Mouse (Mus musculus) lung, postnatal 0 days (tissue): Measurements from ENCODE around the gene Elmsan1. TPM values are rescaled to one million over a fixed set of nuclear protein-coding genes. Genes with fewer than 3 reads are reported as not detected.

Source experiments
- ATAC-seq: fragments of 200-750 bp; cut with Nextera tagmentation; 2 replicates; pipeline ENCODE4 v1.8.0; 2017; ENCODE audit warnings: moderate library complexity
- DNase-seq: peaks from one replicate; pipeline ENCODE4 v3.0.0-alpha.2; 2016; ENCODE audit warnings: low spot score
- H3K27ac ChIP-seq: fragments of 300-500 bp; sonication (generic); 2 replicates; pipeline ENCODE4 v1.5.1; 2014; ENCODE audit warnings: antibody characterized with exemption, mild to moderate bottlenecking, low read length, mixed read lengths
- H3K27me3 ChIP-seq: fragments of 300-500 bp; sonication (generic); replicated peaks from 2 replicates; pipeline ENCODE4 v1.6.1; 2014; ENCODE audit warnings: low read length, mixed read lengths; ENCODE audit not compliant: insufficient read depth
- H3K36me3 ChIP-seq: fragments of 300-500 bp; sonication (generic); 2 replicates; pipeline ENCODE4 v1.6.1; 2014; ENCODE audit warnings: low read length, mixed read lengths; ENCODE audit not compliant: insufficient read depth
- H3K4me1 ChIP-seq: fragments of 300-500 bp; sonication (generic); 2 replicates; pipeline ENCODE4 v1.6.1; 2014; ENCODE audit warnings: antibody characterized with exemption, low read depth, low read length, mixed read lengths; ENCODE audit not compliant: insufficient read depth
- H3K4me2 ChIP-seq: fragments of 300-500 bp; sonication (generic); replicated peaks from 2 replicates; pipeline ENCODE4 v1.6.1; 2014; ENCODE audit warnings: low read depth, mild to moderate bottlenecking, low read length, moderate library complexity, mixed read lengths
- H3K4me3 ChIP-seq: fragments of 300-500 bp; sonication (generic); 2 replicates; pipeline ENCODE4 v1.5.1; 2014; ENCODE audit warnings: low read depth, low read length
- H3K9ac ChIP-seq: fragments of 300-500 bp; sonication (generic); replicated peaks from 2 replicates; pipeline ENCODE4 v1.6.1; 2014; ENCODE audit warnings: low read depth, mild to moderate bottlenecking
- H3K9me3 ChIP-seq: fragments of 300-500 bp; sonication (generic); 2 replicates; pipeline ENCODE4 v1.6.1; 2016; ENCODE audit warnings: low read length, mixed read lengths
- CTCF ChIP-seq: IDR thresholded peaks from 2 replicates; pipeline ENCODE4 v1.5.1; 2016; ENCODE audit warnings: antibody characterized with exemption, mild to moderate bottlenecking
- EP300 ChIP-seq: IDR thresholded peaks from 2 replicates; pipeline ENCODE4 v1.6.1; 2016; ENCODE audit warnings: antibody characterized with exemption, mild to moderate bottlenecking, control low read depth
- WGBS: fragments of 180-500 bp; shearing (Covaris S2); extraction: QIAGEN DNeasy Blood & Tissue Kit; methylation state at CpG from one replicate; pipeline ENCODE4 v1.1.7; 2014; 5-methylcytosine and 5-hydroxymethylcytosine counted together
- polyA plus RNA-seq: library from polyadenylated mRNA; unstranded; fragments of >200 nt; fragmentation: Nextera tagmentation; extraction: Ambion mirVana; gene quantifications from 2 replicates; pipeline ENCODE4 v1.2.1, GENCODE M21; 2015

Elmsan1 gene
- polyA plus RNA-seq, 1 experiment from 2014 or later, result 6.7 TPM

DNA sequence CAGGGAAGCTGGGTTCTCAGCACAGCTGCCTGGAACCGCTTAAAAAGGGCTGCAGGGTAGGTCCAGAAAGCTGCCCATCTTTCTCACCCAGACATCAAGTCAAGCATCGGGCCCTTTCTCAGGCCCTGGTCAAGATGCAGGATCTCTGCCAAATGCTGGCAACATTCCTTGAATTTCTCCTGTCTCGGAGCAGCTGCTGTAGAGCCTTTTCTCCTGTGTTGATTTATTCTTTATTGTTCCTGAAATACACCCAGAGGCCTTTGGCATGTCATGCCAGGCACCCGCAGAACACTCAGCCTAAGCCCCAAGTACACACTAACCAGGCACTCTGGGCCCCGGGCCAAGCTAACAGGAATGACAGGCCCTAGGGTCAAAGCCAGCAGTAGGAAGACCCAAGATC is 31.7 kb downstream of the Elmsan1 start:
- DNase-seq (peak; percentile 87), ATAC-seq (peak; percentile 76)
- H3K4me3 ChIP-seq, result no peak overlapping the region
- peaks cover 68% of the 10 kb centered on the region for H3K4me1 ChIP-seq
- H3K4me2 ChIP-seq, result no peak overlapping the region; the same call in 1 of the 2 replicates
- H3K9ac ChIP-seq, result no peak overlapping the region
- TF ChIP-seq CTCF, result no peak
- peak; percentile 82 for TF ChIP-seq EP300
- no peaks in the 10 kb centered on the region for H3K9me3 ChIP-seq
- no peaks in the 10 kb centered on the region for H3K27me3 ChIP-seq
- whole genome bisulfite sequencing, result 7% methylated on average over 5 of the region's 5 CpGs
- peak overlapping the region; percentile 75 for H3K27ac ChIP-seq
- H3K36me3 ChIP-seq, result no peaks in the 10 kb centered on the region

DNA sequence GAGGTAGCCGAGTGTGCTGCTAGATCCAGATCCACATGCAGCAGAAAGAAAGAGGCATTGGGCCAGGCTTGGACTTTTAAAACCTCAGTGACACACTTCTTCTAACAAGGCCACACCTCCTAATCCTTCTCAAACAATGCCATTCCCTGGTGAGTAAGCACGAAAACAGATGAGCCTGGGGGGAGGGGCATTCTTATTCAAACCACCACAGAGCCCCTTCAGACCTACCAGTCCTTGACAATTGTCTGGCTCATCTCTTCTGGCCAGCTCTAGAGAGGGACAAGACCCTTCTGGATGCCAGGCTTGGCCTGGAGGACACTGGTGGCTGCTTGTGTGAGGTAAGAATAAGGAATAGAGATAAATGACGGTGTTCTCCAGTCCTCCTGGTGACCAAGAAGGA is 32.1 kb downstream of the Elmsan1 start:
- H3K4me3 ChIP-seq, result no peak overlapping the region
- 67% methylated on average over 3 of the region's 3 CpGs for WGBS
- TF ChIP-seq CTCF (no peak), EP300 (no peak)
- H3K9me3 ChIP-seq, result no peaks in the 10 kb centered on the region
- peaks cover 68% of the 10 kb centered on the region for H3K4me1 ChIP-seq
- DNase-seq, result no peak
- H3K36me3 ChIP-seq, result no peaks in the 10 kb centered on the region
- no peak for ATAC-seq
- H3K4me2 ChIP-seq, result no peak overlapping the region
- peak overlapping the region; percentile 75 for H3K27ac ChIP-seq
- H3K27me3 ChIP-seq, result no peaks in the 10 kb centered on the region
- no peak overlapping the region for H3K9ac ChIP-seq

DNA sequence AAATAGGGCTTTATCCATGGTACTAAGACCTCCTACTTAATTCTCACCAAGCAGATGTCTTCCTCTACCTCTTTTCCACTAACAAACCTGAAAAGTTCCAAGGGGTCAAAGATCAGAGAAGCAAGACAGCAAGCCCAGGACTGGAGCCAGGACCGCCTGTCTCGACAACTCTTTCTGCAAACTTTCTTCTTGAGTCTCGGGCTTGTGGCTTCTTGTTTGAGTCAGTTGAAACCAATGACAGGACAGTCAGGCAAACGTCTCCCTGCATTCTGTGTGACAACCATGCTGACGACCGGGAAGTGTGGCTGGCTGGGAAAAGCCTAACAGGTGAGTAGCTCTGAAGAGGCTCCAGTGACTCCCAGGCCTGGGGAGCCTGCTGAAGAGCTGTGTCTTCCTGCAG is 33.1 kb downstream of the Elmsan1 start:
- WGBS, result 56% methylated on average over 6 of the region's 6 CpGs
- DNase-seq, result no peak
- no peaks in the 10 kb centered on the region for H3K9me3 ChIP-seq
- H3K4me1 ChIP-seq, result peaks cover 69% of the 10 kb centered on the region
- H3K27me3 ChIP-seq, result no peaks in the 10 kb centered on the region
- no peak overlapping the region for H3K4me2 ChIP-seq
- no peak overlapping the region for H3K4me3 ChIP-seq
- H3K36me3 ChIP-seq, result no peaks in the 10 kb centered on the region
- TF ChIP-seq EP300 (no peak), CTCF (no peak)
- H3K27ac ChIP-seq, result peak overlapping the region; percentile 75; the same call in 1 of the 2 replicates
- H3K9ac ChIP-seq, result no peak overlapping the region
- ATAC-seq, result no peak

DNA sequence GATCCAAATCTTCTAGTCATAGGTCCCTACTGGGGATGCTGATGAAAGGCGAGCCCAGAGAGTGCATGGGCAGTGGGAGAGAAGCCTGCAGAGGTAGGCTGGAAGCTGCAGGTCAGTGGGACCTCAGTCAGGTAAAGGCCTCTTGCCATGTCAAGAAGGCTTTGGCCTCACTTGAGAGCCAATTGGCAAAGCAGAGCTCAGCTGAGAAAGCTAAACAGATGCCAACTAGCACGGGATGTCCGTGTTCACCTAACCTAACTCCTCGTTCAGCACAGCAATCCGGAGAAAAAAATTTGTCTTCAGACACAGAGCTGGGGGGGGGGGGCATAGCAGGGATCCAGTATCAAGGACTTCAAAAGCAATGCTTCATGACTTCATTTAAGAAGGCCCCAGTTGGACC is 33.7 kb downstream of the Elmsan1 start:
- no peak for ATAC-seq
- Histone ChIP-seq H3K4me2 (no peak overlapping the region), H3K9me3 (no peaks in the 10 kb centered on the region), H3K4me1 (peaks cover 69% of the 10 kb centered on the region), H3K36me3 (no peaks in the 10 kb centered on the region), H3K4me3 (no peak overlapping the region), H3K27me3 (no peaks in the 10 kb centered on the region), H3K27ac (peak overlapping the region; percentile 75), H3K9ac (no peak overlapping the region)
- WGBS, result 53% methylated on average over 5 of the region's 5 CpGs
- DNase-seq, result no peak
- TF ChIP-seq EP300 (no peak), CTCF (no peak)

DNA sequence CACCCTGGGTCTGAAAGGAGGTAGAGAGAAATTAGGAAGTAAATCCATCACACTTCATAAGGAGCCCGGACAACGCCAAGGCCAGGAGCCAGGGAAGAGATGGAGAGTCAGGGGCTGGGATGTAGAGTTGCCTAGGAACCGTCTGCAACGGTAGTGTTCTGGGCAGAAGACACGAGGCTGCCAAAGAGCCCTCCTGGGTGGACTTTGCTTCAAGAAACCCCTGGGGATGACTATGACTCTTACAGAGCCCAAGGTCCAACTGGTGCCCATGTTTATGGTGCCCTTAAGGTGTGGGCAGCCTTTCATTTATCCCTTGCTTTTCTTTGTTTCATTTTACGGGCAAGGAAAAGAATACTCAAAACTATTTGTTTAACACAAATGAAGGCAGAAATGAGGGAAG is 36.7 kb downstream of the Elmsan1 start:
- H3K27ac ChIP-seq, result no peak overlapping the region; the same call in 1 of the 2 replicates
- no peaks in the 10 kb centered on the region for H3K9me3 ChIP-seq
- TF ChIP-seq EP300 (no peak), CTCF (no peak)
- H3K27me3 ChIP-seq, result no peaks in the 10 kb centered on the region
- no peak overlapping the region for H3K4me3 ChIP-seq
- no peak for ATAC-seq
- 49% methylated on average over 6 of the region's 6 CpGs for WGBS
- DNase-seq, result no peak
- H3K4me1 ChIP-seq, result peaks cover 68% of the 10 kb centered on the region
- no peak overlapping the region for H3K4me2 ChIP-seq
- H3K9ac ChIP-seq, result no peak overlapping the region
- H3K36me3 ChIP-seq, result no peaks in the 10 kb centered on the region

DNA sequence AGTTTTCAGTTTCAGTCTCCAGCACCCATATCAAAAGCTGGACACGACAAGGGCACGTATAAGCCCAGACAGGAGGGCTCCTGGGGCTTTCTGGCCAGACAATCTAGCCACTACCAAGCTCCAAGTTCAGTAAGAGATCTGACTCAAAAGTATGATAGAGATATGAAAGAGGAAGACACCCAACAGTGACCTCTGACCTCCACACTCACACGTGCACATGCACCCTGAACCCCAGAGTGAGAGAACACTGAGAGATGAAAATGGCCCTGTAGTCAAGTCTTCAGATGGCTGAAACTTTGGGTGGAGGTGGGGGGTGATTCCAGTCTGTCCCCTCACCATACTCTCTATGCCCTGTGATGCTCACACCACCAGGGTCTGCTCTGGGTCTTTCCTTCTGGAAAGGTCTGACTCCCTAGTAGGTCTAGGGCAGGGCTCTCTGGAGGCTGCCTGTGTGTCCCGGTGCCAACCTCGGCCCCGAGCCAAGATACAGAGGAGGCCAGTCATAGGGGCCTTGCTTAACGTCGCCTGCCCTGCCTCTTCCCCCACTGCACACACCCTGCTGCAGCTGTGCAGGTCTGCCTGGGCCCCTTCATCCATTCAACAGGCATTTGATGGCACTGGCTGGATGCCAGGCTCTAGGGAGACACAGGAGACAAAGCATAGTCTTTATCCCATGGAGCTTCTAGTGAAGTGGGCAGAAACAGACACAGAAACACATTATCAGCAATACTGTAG is 37.8 kb downstream of the Elmsan1 start:
- ATAC-seq, result peak; percentile 91
- WGBS, result 26% methylated on average over 8 of the region's 8 CpGs

More for the DNA sequence above, 37.8 kb downstream of the Elmsan1 start:
- Histone ChIP-seq H3K4me1 (peaks cover 67% of the 10 kb centered on the region), H3K27ac (peak overlapping the region; percentile 62), H3K27me3 (no peaks in the 10 kb centered on the region), H3K4me3 (no peak overlapping the region), H3K36me3 (no peaks in the 10 kb centered on the region), H3K9me3 (no peaks in the 10 kb centered on the region), H3K4me2 (0 out of 2 replicates have a peak overlapping the region, but pooled peaks have one; percentile 3), H3K9ac (0 out of 2 replicates have a peak overlapping the region, but pooled peaks have one; percentile 29)
- peak; percentile 92 for DNase-seq
- TF ChIP-seq EP300 (peak; percentile 44; the same call in 1 of the 2 replicates), CTCF (peak; percentile 44)
